Comparison of ENCODE assay signal across 9 mouse cellular contexts in the genomic region with DNA sequence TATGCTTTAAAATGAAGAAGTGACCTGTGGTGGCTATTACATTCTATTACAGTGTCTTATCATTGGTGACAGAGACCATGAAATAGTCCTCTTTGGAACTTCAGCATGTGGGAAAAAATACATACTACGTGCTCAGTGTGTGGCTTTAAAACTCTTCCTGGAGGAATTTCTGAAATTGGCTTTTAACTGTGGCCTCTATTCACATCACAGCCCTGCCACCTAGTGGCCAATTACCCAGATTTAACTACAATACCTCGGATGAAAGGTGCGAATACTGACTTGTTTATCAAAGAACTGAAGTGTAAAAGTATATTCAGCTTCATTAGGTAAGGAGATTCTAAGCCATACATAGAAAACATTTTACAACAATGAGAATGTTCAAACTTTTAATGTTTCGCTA. TPM values are rescaled to one million over a fixed set of nuclear protein-coding genes. Genes with fewer than 3 reads are reported as not detected.
DNase-seq lines count a peak whose midpoint lies in the region; ATAC-seq and TF ChIP-seq lines count a peak whose summit lies in the region.
"Had no signal": no experiment of that assay in that cellular context is flagged by ENCODE, and none has a peak within 500 bp of the region (broad histone marks: within the 10 kb centered on the region; RNA-seq: fewer than 3 reads in every experiment).

No protein-coding gene starts in this region.

- no peaks in the 10 kb centered on the region for H3K4me1 ChIP-seq in hindbrain, embryonic 16.5 days (ENCODE audit: control insufficient read depth, insufficient read depth, low read depth, low read length)

- peak; percentile 75 for DNase-seq in urinary bladder, postnatal 14 days (ENCODE audit: low spot score)
- DNase-seq in urinary bladder, postnatal 4 days (ENCODE audit: low spot score in 2 of 2) = no peak
- DNase-seq in adrenal gland, adult 18-20 months (ENCODE audit: low spot score in 2 of 2) = peak; percentile 43 to 54
- peak; percentile 80 for DNase-seq in embryo, embryonic 11 days
- DNase-seq in left cerebral cortex, adult 2 months (ENCODE audit: extremely low spot score in 1 of 2, low spot score in 2 of 2) = peak; percentile 67 to 70
- peak; percentile 27 for DNase-seq in neural tube, embryonic 10.5 days (ENCODE audit: extremely low spot score, low spot score)

- WGBS in hindbrain, embryonic 16.5 days = 12% methylated on average over 4 of the region's 4 CpGs

- H3K4me3 ChIP-seq in hindbrain, embryonic 16.5 days (ENCODE audit: low read length) = no peak overlapping the region
- H3K4me3 ChIP-seq in left cerebral cortex, adult 2 months = no peak overlapping the region

- TF ChIP-seq CTCF in left cerebral cortex, adult 2 months (IDR thresholded peaks at IDR 0.05) = peak; percentile 85

- ATAC-seq in hindbrain, embryonic 16.5 days = 0 out of 2 replicates have a peak, but pooled peaks have one; percentile 30
- no peak for ATAC-seq in erythroid progenitor cell, adult 5-6 weeks (replicated peaks; ENCODE audit: low FRiP score, poor library complexity, severe bottlenecking)

- no peak overlapping the region for H3K9ac ChIP-seq in hindbrain, embryonic 16.5 days (ENCODE audit: low read depth, low read length)

- no peaks in the 10 kb centered on the region for H3K36me3 ChIP-seq in hindbrain, embryonic 16.5 days (ENCODE audit: control insufficient read depth, insufficient read depth, low read length)

- H3K9me3 ChIP-seq in hindbrain, embryonic 16.5 days (ENCODE audit: control insufficient read depth, low read length) = no peaks in the 10 kb centered on the region

- no peak overlapping the region for H3K27ac ChIP-seq in hindbrain, embryonic 16.5 days (ENCODE audit: low read depth, low read length)
- no peak overlapping the region for H3K27ac ChIP-seq in left cerebral cortex, adult 2 months

- no peak overlapping the region for H3K4me2 ChIP-seq in hindbrain, embryonic 16.5 days (ENCODE audit: low read length)

- no peaks in the 10 kb centered on the region for H3K27me3 ChIP-seq in hindbrain, embryonic 16.5 days (replicated peaks; ENCODE audit: control insufficient read depth, insufficient read depth, low read length)

- intact Hi-C loops in left cerebral cortex, adult 2 months (cut with DNase I) = loop anchor here (2.0 to 10.0 kb wide), 6 partner anchors 137 to 732 kb away; no protein-coding TSS in a partner anchor

RNA-seq across cellular contexts. Expression of gene Lsm8, which starts 29.0 kb away (rescaled TPM):
- total RNA-seq in adrenal gland, adult 18-20 months (2021) = 10 to 100 TPM; 16.9 to 20.8 TPM
- polyA plus RNA-seq in hindbrain, embryonic 16.5 days (2015; fragmentation: Nextera tagmentation; extraction: Ambion mirVana) = 89.0 and 89.1 TPM in 2 replicates
- total RNA-seq in left cerebral cortex, adult 2 months (2021) = 10 to 100 TPM; 26.8 to 31.5 TPM
- 47.9 and 101 TPM in 2 replicates for total RNA-seq in erythroid progenitor cell, adult 5-6 weeks (2015; ENCODE audit: low replicate concordance)
- 25.0 and 49.9 TPM in 2 replicates for total RNA-seq in erythroid progenitor cell, adult 5-6 weeks (2017; ENCODE audit: low replicate concordance)

RNA-seq across cellular contexts. Expression of gene Ankrd7, which starts 46.8 kb away (rescaled TPM):
- not detected for total RNA-seq in adrenal gland, adult 18-20 months (2021)
- polyA plus RNA-seq in hindbrain, embryonic 16.5 days (2015; fragmentation: Nextera tagmentation; extraction: Ambion mirVana) = not detected in 2 replicates
- not detected for total RNA-seq in left cerebral cortex, adult 2 months (2021)
- not detected in 2 replicates for total RNA-seq in erythroid progenitor cell, adult 5-6 weeks (2015; ENCODE audit: low replicate concordance)
- total RNA-seq in erythroid progenitor cell, adult 5-6 weeks (2017; ENCODE audit: low replicate concordance) = not detected in 2 replicates
- polyA plus RNA-seq: gonadal fat pad, adult 2 months had no signal

Comparison
In these comparisons a context has a peak if more than half of its experiments do, and no peak if none do; other contexts are left out.
1. DNase-seq: peak in urinary bladder, postnatal 14 days (single experiment), adrenal gland, adult 18-20 months (2 of 2), embryo, embryonic 11 days (single experiment), left cerebral cortex, adult 2 months (2 of 2) and neural tube, embryonic 10.5 days (single experiment); none in urinary bladder, postnatal 4 days (0 of 2).